Mouse (Mus musculus) hindbrain, postnatal 0 days (tissue): ENCODE measurements at regions not wholly inside any gene's neighbourhood (a gene's known extent, or its start where the extent isn't known, plus 50 kb on each side); places are given as distances from the start of the nearest gene placed in this dataset.

Source experiments
- ATAC-seq: fragments of 200-750 bp; cut with Nextera tagmentation; 2 replicates; pipeline ENCODE4 v1.8.0; 2017; ENCODE audit warnings: mild to moderate bottlenecking, moderate TSS enrichment, moderate library complexity
- DNase-seq: peaks from one replicate; pipeline ENCODE4 v3.0.0-alpha.2; 2015; ENCODE audit warnings: low spot score
- H3K27ac ChIP-seq: fragments of 300-500 bp; sonication (generic); 2 replicates; pipeline ENCODE4 v1.5.1; 2014; ENCODE audit warnings: mild to moderate bottlenecking
- H3K27me3 ChIP-seq: fragments of 300-500 bp; sonication (generic); 2 replicates; pipeline ENCODE4 v1.6.1; 2014; ENCODE audit warnings: low read length, mixed read lengths; ENCODE audit not compliant: insufficient read depth
- H3K36me3 ChIP-seq: fragments of 300-500 bp; sonication (generic); 2 replicates; pipeline ENCODE4 v1.6.1; 2014; ENCODE audit warnings: low read length, mixed read lengths; ENCODE audit not compliant: insufficient read depth
- H3K4me1 ChIP-seq: fragments of 300-500 bp; sonication (generic); 2 replicates; pipeline ENCODE4 v1.6.1; 2014; ENCODE audit warnings: antibody characterized with exemption, low read length, mixed read lengths; ENCODE audit not compliant: insufficient read depth
- H3K4me2 ChIP-seq: fragments of 300-500 bp; sonication (generic); 2 replicates; pipeline ENCODE4 v1.6.1; 2014; ENCODE audit warnings: low read depth, mild to moderate bottlenecking, low read length, moderate library complexity, mixed read lengths
- H3K4me3 ChIP-seq: fragments of 300-500 bp; sonication (generic); 2 replicates; pipeline ENCODE4 v1.5.1; 2014; ENCODE audit warnings: low read length
- H3K9ac ChIP-seq: fragments of 300-500 bp; sonication (generic); replicated peaks from 2 replicates; pipeline ENCODE4 v1.6.1; 2014; ENCODE audit warnings: mild to moderate bottlenecking, low read length, moderate library complexity, mixed read lengths
- H3K9me3 ChIP-seq: fragments of 300-500 bp; sonication (generic); 2 replicates; pipeline ENCODE4 v1.6.1; 2016; ENCODE audit warnings: low read length, mixed read lengths
- CTCF ChIP-seq: IDR thresholded peaks from 2 replicates; pipeline ENCODE4 v1.5.1; 2016; ENCODE audit warnings: antibody characterized with exemption, control low read depth, low read depth
- WGBS: fragments of 180-500 bp; shearing (Covaris S2); extraction: QIAGEN DNeasy Blood & Tissue Kit; methylation state at CpG from one replicate; pipeline ENCODE4 v1.1.7; 2014; 5-methylcytosine and 5-hydroxymethylcytosine counted together

DNA sequence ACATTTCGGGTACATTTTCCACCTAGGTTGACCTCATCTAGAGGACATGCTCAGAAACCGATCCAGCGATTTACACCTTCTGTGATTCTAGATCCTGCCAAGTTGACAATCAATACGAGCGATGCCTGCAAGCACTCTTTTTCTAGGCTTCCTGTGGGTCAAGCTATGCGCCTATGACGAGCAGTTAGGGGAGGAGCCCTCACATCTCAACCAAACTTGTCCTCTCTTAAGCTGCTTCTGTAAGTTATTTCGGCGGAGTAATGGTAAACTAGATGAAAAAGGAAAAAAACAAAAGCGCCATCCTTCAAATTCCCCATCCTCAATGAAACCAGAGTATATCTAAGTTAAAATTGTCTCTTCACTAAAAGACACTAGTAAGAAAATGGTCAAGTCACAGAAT lies 858.5 kb downstream of the Zfp704 start:
- no peak overlapping the region for H3K27ac ChIP-seq
- no peaks in the 10 kb centered on the region for H3K36me3 ChIP-seq
- H3K9ac ChIP-seq, result no peak overlapping the region
- H3K4me2 ChIP-seq, result no peak overlapping the region
- no peak for ATAC-seq
- H3K4me1 ChIP-seq, result peaks cover 11% of the 10 kb centered on the region; the same call in 1 of the 2 replicates
- no peaks in the 10 kb centered on the region for H3K9me3 ChIP-seq
- no peak overlapping the region for H3K4me3 ChIP-seq
- H3K27me3 ChIP-seq, result no peaks in the 10 kb centered on the region
- no peak for TF ChIP-seq CTCF
- DNase-seq, result no peak
- WGBS, result 92% methylated on average over 10 of the region's 10 CpGs

GRCm38 (mm10) chr3:8750858-8751257 lies 859.0 kb downstream of the Zfp704 start:
- 58% methylated on average over 4 of the region's 4 CpGs for WGBS
- H3K4me2 ChIP-seq, result no peak overlapping the region

GRCm38 (mm10) chr3:8750162-8750561 lies 859.7 kb downstream of the Zfp704 start:
- ATAC-seq, result no peak
- TF ChIP-seq CTCF, result no peak
- DNase-seq, result no peak
- Histone ChIP-seq H3K27ac (no peak overlapping the region), H3K36me3 (no peaks in the 10 kb centered on the region), H3K4me1 (peaks cover 11% of the 10 kb centered on the region; the same call in 1 of the 2 replicates), H3K27me3 (no peaks in the 10 kb centered on the region), H3K4me2 (no peak overlapping the region), H3K9ac (no peak overlapping the region), H3K9me3 (no peaks in the 10 kb centered on the region), H3K4me3 (no peak overlapping the region)
- 88% methylated on average over 11 of the region's 11 CpGs for WGBS

More at GRCm38 (mm10) chr3:8750858-8751257, 859.0 kb downstream of the Zfp704 start:
- H3K27me3 ChIP-seq, result no peaks in the 10 kb centered on the region
- TF ChIP-seq CTCF, result no peak
- H3K9me3 ChIP-seq, result no peaks in the 10 kb centered on the region
- H3K27ac ChIP-seq, result no peak overlapping the region
- no peak for ATAC-seq
- H3K36me3 ChIP-seq, result no peaks in the 10 kb centered on the region
- no peak overlapping the region for H3K4me3 ChIP-seq
- DNase-seq, result no peak
- no peak overlapping the region for H3K9ac ChIP-seq
- peaks cover 11% of the 10 kb centered on the region; the same call in 1 of the 2 replicates for H3K4me1 ChIP-seq

DNA sequence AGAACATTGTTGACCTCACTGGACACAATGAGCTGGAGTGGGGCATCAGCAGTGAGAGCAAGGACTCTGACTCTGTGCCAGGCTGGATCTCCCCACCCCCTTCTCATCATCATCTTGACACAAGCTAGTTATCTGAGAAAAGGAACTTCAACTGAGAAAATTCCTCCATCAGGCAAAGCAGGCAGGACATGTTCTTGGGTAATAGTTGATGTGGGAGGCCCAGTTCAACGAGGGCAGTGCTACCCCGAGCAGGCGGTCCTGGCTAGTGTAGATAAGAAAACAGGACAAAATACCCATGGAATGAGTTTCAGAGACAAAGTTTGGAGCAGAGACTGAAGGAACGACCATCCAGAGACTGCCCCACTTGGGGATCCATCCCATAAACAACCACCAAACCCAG lies 862.7 kb downstream of the Zfp704 start:
- no peaks in the 10 kb centered on the region for H3K27me3 ChIP-seq
- DNase-seq, result no peak
- H3K4me3 ChIP-seq, result no peak overlapping the region
- no peak overlapping the region for H3K9ac ChIP-seq
- WGBS, result 94% methylated on average over 4 of the region's 4 CpGs
- H3K36me3 ChIP-seq, result no peaks in the 10 kb centered on the region
- no peak overlapping the region for H3K4me2 ChIP-seq
- ATAC-seq, result no peak
- H3K4me1 ChIP-seq, result no peaks in the 10 kb centered on the region
- TF ChIP-seq CTCF, result no peak
- H3K9me3 ChIP-seq, result no peaks in the 10 kb centered on the region
- H3K27ac ChIP-seq, result no peak overlapping the region

- no peak for DNase-seq
- Histone ChIP-seq H3K4me1 (no peaks in the 10 kb centered on the region), H3K9ac (no peak overlapping the region), H3K27ac (no peak overlapping the region), H3K9me3 (no peaks in the 10 kb centered on the region), H3K27me3 (no peaks in the 10 kb centered on the region), H3K4me2 (no peak overlapping the region), H3K4me3 (no peak overlapping the region), H3K36me3 (no peaks in the 10 kb centered on the region)
- TF ChIP-seq CTCF, result no peak
- no peak for ATAC-seq
- WGBS, result over 99% methylated on average over 3 of the region's 3 CpGs
These were observed 863.2 kb downstream of the Zfp704 start for GRCm38 (mm10) chr3:8746677-8747076.

- H3K4me3 ChIP-seq, result no peak overlapping the region
- H3K9ac ChIP-seq, result no peak overlapping the region
- ATAC-seq (no peak), DNase-seq (no peak)
- H3K36me3 ChIP-seq, result no peaks in the 10 kb centered on the region
- no peaks in the 10 kb centered on the region for H3K4me1 ChIP-seq
- no peak overlapping the region for H3K4me2 ChIP-seq
- H3K27ac ChIP-seq, result no peak overlapping the region
- no peak for TF ChIP-seq CTCF
- H3K9me3 ChIP-seq, result no peaks in the 10 kb centered on the region
- 88% methylated on average over 1 of the region's 1 CpGs for WGBS
- no peaks in the 10 kb centered on the region for H3K27me3 ChIP-seq
These were observed 863.8 kb downstream of the Zfp704 start for GRCm38 (mm10) chr3:8746037-8746436.

- WGBS, result 76% methylated on average over 6 of the region's 6 CpGs
- no peak overlapping the region for H3K27ac ChIP-seq
- no peak overlapping the region for H3K4me3 ChIP-seq
- no peak overlapping the region for H3K9ac ChIP-seq
- no peak for DNase-seq
- H3K9me3 ChIP-seq, result no peaks in the 10 kb centered on the region
- H3K27me3 ChIP-seq, result no peaks in the 10 kb centered on the region
- no peaks in the 10 kb centered on the region for H3K36me3 ChIP-seq
- TF ChIP-seq CTCF, result no peak
- H3K4me1 ChIP-seq, result no peaks in the 10 kb centered on the region
- no peak overlapping the region for H3K4me2 ChIP-seq
- ATAC-seq, result no peak
These were observed 865.0 kb downstream of the Zfp704 start for GRCm38 (mm10) chr3:8744857-8745256.
